Comparison of ENCODE assay signal across 9 mouse cellular contexts in genomic region chr5:91038547-91038946, GRCm38 (mm10). TPM values are rescaled to one million over a fixed set of nuclear protein-coding genes. Genes with fewer than 3 reads are reported as not detected.
A peak's percentile ranks its signal among the peaks of the same experiment; 100 is the strongest.
DNase-seq lines count a peak whose midpoint lies in the region; ATAC-seq lines count a peak whose summit lies in the region.
"Had no signal": no experiment of that assay in that cellular context is flagged by ENCODE, and none has a peak within 500 bp of the region (broad histone marks: within the 10 kb centered on the region; RNA-seq: fewer than 3 reads in every experiment).

No protein-coding gene starts in this region.

- H3K4me2 ChIP-seq in kidney, embryonic 14.5 days (replicated peaks; ENCODE audit: low read depth, low read length) = no peak overlapping the region
- H3K4me2 ChIP-seq: heart, embryonic 15.5 days had no signal

- no peak overlapping the region for H3K9ac ChIP-seq in kidney, embryonic 14.5 days (ENCODE audit: low read depth, low read length)
- H3K9ac ChIP-seq: heart, embryonic 15.5 days had no signal

- 7% methylated on average over 2 of the region's 2 CpGs for WGBS in kidney, embryonic 14.5 days

- peak; percentile 69 for ATAC-seq in kidney, embryonic 14.5 days (ENCODE audit: low FRiP score, low TSS enrichment)

- no peak overlapping the region for H3K4me3 ChIP-seq in kidney, embryonic 14.5 days (ENCODE audit: low read length)
- H3K4me3 ChIP-seq: heart, embryonic 15.5 days had no signal

- no peaks in the 10 kb centered on the region for H3K9me3 ChIP-seq in kidney, embryonic 14.5 days (ENCODE audit: control insufficient read depth, low read length)
- H3K9me3 ChIP-seq: heart, embryonic 15.5 days had no signal

- H3K4me1 ChIP-seq in kidney, embryonic 14.5 days (ENCODE audit: control insufficient read depth, insufficient read depth, low read length) = peaks cover 7% of the 10 kb centered on the region; the same call in 1 of the 2 replicates

- no peaks in the 10 kb centered on the region for H3K27me3 ChIP-seq in kidney, embryonic 14.5 days (ENCODE audit: control insufficient read depth, insufficient read depth, low read length)
- H3K27me3 ChIP-seq: heart, embryonic 15.5 days had no signal

- peak; percentile 15 for DNase-seq in adrenal gland, adult 2 months
- no peak for DNase-seq in adrenal gland, postnatal 4 days (ENCODE audit: low spot score in 2 of 2)
- DNase-seq in 3134 (ENCODE audit: extremely low read depth, insufficient read length, low spot score) = peak; percentile 68
- peak; percentile 34 to 57 for DNase-seq in cerebellum, postnatal 25 days
- peak; percentile 73 to 88 for DNase-seq in lung, postnatal 4 days
- DNase-seq in natural killer cell, adult 2 months (ENCODE audit: low spot score in 2 of 2) = no peak
- no peak for DNase-seq in neural tube, embryonic 10.5 days (ENCODE audit: extremely low spot score, low spot score)

- H3K36me3 ChIP-seq in kidney, embryonic 14.5 days (ENCODE audit: control insufficient read depth, insufficient read depth, low read length) = no peaks in the 10 kb centered on the region
- H3K36me3 ChIP-seq: heart, embryonic 15.5 days had no signal

- H3K27ac ChIP-seq in kidney, embryonic 14.5 days (ENCODE audit: low read depth, low read length) = no peak overlapping the region
- H3K27ac ChIP-seq: heart, embryonic 15.5 days had no signal

RNA-seq across cellular contexts. Expression of gene Epgn, which starts 11.3 kb away (rescaled TPM):
- total RNA-seq in adrenal gland, adult 2 months (2021) = not detected
- polyA plus RNA-seq in adrenal gland, adult 2 months (2012; rRNA removed) = not detected in 2 replicates
- total RNA-seq in adrenal gland, postnatal 4 days (2021) = not detected
- not detected in 2 replicates for polyA plus RNA-seq in kidney, embryonic 14.5 days (2014; fragmentation: Nextera tagmentation; extraction: Ambion mirVana)

RNA-seq across cellular contexts. Expression of gene Ereg, which starts 35.9 kb away (rescaled TPM):
- not detected for total RNA-seq in adrenal gland, adult 2 months (2021)
- not detected in 2 replicates for polyA plus RNA-seq in adrenal gland, adult 2 months (2012; rRNA removed)
- total RNA-seq in adrenal gland, postnatal 4 days (2021) = under 1 TPM in 1 of 2 experiments, not detected in 1; 0.11 TPM
- not detected in 2 replicates for polyA plus RNA-seq in kidney, embryonic 14.5 days (2014; fragmentation: Nextera tagmentation; extraction: Ambion mirVana)

Comparison
In these comparisons a context has a peak if more than half of its experiments do, and no peak if none do; other contexts are left out.
1. DNase-seq: peak in adrenal gland, adult 2 months (single experiment), 3134 (single experiment), cerebellum, postnatal 25 days (2 of 2) and lung, postnatal 4 days (2 of 2); none in adrenal gland, postnatal 4 days (0 of 2), natural killer cell, adult 2 months (0 of 2) and neural tube, embryonic 10.5 days (single experiment).